Mouse (Mus musculus) cortical plate, adult 2 months (tissue): ENCODE data around the gene Dvl2. TPM values are rescaled to one million over a fixed set of nuclear protein-coding genes. Genes with fewer than 3 reads are reported as not detected.

ENCODE experiments used
- H3K27ac ChIP-seq: fragments of 200-500 bp; 2 replicates; pipeline ENCODE4 v1.5.1; 2012; ENCODE audit warnings: low read length, control low read depth, inconsistent platforms; ENCODE audit not compliant: insufficient read depth
- H3K4me1 ChIP-seq: fragments of 200-500 bp; 2 replicates; pipeline ENCODE4 v1.6.1; 2011; ENCODE audit warnings: low read length; ENCODE audit not compliant: control insufficient read depth, insufficient read depth
- H3K4me3 ChIP-seq: fragments of 200-500 bp; 2 replicates; pipeline ENCODE4 v1.5.1; 2011; ENCODE audit warnings: mild to moderate bottlenecking, low read length, control low read depth; ENCODE audit not compliant: insufficient read depth
- CTCF ChIP-seq: fragments of 200-500 bp; IDR thresholded peaks from 2 replicates; pipeline ENCODE4 v1.5.1; 2011; ENCODE audit warnings: mild to moderate bottlenecking, control low read depth, low read length; ENCODE audit not compliant: insufficient read depth; ENCODE audit errors: extremely low read depth
- POLR2A ChIP-seq: fragments of 200-500 bp; IDR thresholded peaks from 2 replicates; pipeline ENCODE4 v1.6.1; 2011; ENCODE audit warnings: mild to moderate bottlenecking, low read length, control low read depth; ENCODE audit not compliant: insufficient read depth; ENCODE audit errors: extremely low read depth
- polyA plus RNA-seq: library from polyadenylated mRNA; depleted of rRNA; stranded (reverse); fragments of >200 nt; gene quantifications from 2 replicates; pipeline ENCODE4 v1.2.3, GENCODE M21; 2012; rRNA removed

The Dvl2 gene
- polyA plus RNA-seq, 1 experiment: 26.9 TPM

- H3K4me1 ChIP-seq: no peaks in the 10 kb centered on the region
- H3K27ac ChIP-seq: no peak overlapping the region
- no peak for TF ChIP-seq CTCF
- no peak for TF ChIP-seq POLR2A
- no peak overlapping the region for H3K4me3 ChIP-seq
Observed at GRCm38 (mm10) chr11:70053156-70053555, 52.8 kb downstream of the Dvl2 start.

GRCm38 (mm10) chr11:70053898-70054570 lies 53.6 kb downstream of the Dvl2 start, which contains the start of gene Asgr1:
TSS of gene Asgr1 (plus strand) at chr11:70054085.
- Histone ChIP-seq H3K4me1 (no peaks in the 10 kb centered on the region), H3K4me3 (no peak within 1 kb of the TSS), H3K27ac (no peak within 1 kb of the TSS)
- TF ChIP-seq CTCF: no peak
- no peak for TF ChIP-seq POLR2A

- TF ChIP-seq POLR2A: no peak
- TF ChIP-seq CTCF: peak; percentile 92
- H3K4me3 ChIP-seq: no peak overlapping the region
- no peaks in the 10 kb centered on the region for H3K4me1 ChIP-seq
- no peak overlapping the region for H3K27ac ChIP-seq
Observed at GRCm38 (mm10) chr11:70055618-70056214, 55.3 kb downstream of the Dvl2 start.

GRCm38 (mm10) chr11:70057805-70058204 lies 57.4 kb downstream of the Dvl2 start:
- TF ChIP-seq CTCF: no peak
- no peak for TF ChIP-seq POLR2A
- no peak overlapping the region for H3K4me3 ChIP-seq
- no peak overlapping the region for H3K27ac ChIP-seq
- no peaks in the 10 kb centered on the region for H3K4me1 ChIP-seq

DNA sequence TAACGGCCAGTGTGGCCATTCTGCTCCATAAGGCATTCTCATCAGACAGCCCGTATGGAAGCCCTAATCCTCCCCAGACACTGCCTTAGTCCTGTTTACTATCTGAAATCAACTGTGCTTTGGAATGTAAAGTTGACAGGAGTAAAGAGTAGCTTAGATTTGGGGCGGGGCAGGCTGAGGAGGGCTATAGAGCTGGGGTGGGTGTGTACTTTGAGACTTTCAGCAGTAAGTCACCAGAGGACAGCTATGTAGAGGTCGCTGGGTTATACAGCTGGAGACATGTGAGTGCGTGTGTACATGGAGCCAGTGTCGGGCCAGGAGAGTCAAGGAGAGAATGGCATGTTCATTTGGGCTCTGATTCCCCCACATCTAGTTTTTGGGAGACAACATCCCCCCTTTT lies 59.5 kb downstream of the Dvl2 start:
- no peak overlapping the region for H3K4me3 ChIP-seq
- no peak overlapping the region for H3K27ac ChIP-seq
- no peak for TF ChIP-seq POLR2A
- TF ChIP-seq CTCF: no peak
- no peaks in the 10 kb centered on the region for H3K4me1 ChIP-seq

Other genes with a start within 250 kb of the Dvl2 start
- gene Polr2a, start 242.0 kb upstream of the Dvl2 start, polyA plus RNA-seq: 21.7 and 23.2 TPM in 2 replicates
- 0.06 TPM in 1 of 2 replicates, not detected in the other for gene Slc35g3, start 238.6 kb upstream of the Dvl2 start, polyA plus RNA-seq
- 56.7 and 58.2 TPM in 2 replicates for gene Zbtb4, start 234.7 kb upstream of the Dvl2 start, polyA plus RNA-seq
- 1.4 and 2.1 TPM in 2 replicates for gene Chrnb1, start 204.7 kb upstream of the Dvl2 start, polyA plus RNA-seq
- 17.3 and 17.6 TPM in 2 replicates for gene Fgf11, start 198.7 kb upstream of the Dvl2 start, polyA plus RNA-seq
- 0.06 TPM in 1 of 2 replicates, not detected in the other for gene Tmem102, start 195.0 kb upstream of the Dvl2 start, polyA plus RNA-seq
- not detected in 2 replicates for gene Gm39566, start 185.3 kb upstream of the Dvl2 start, polyA plus RNA-seq
- gene Spem2, start 182.1 kb upstream of the Dvl2 start, polyA plus RNA-seq: not detected in 2 replicates
- 0.10 and 0.15 TPM in 2 replicates for gene Spem1, start 178.4 kb upstream of the Dvl2 start, polyA plus RNA-seq
- 112 and 116 TPM in 2 replicates for gene Nlgn2, start 162.8 kb upstream of the Dvl2 start, polyA plus RNA-seq
- 234 and 244 TPM in 2 replicates for gene Tmem256, start 162.1 kb upstream of the Dvl2 start, polyA plus RNA-seq
- 35.3 and 36.5 TPM in 2 replicates for gene Plscr3, start 154.2 kb upstream of the Dvl2 start, polyA plus RNA-seq
- gene Tnk1, start 141.9 kb upstream of the Dvl2 start, polyA plus RNA-seq: 0.08 and 0.25 TPM in 2 replicates
- gene Tmem95, start 122.6 kb upstream of the Dvl2 start, polyA plus RNA-seq: not detected in 2 replicates
- 1.5 and 1.7 TPM in 2 replicates for gene Kctd11, start 119.2 kb upstream of the Dvl2 start, polyA plus RNA-seq
- 0.13 and 0.26 TPM in 2 replicates for gene Acap1, start 105.1 kb upstream of the Dvl2 start, polyA plus RNA-seq
- gene 2810408A11Rik, start 99.6 kb upstream of the Dvl2 start, polyA plus RNA-seq: 0.19 and 0.38 TPM in 2 replicates
- gene Neurl4, start 99.5 kb upstream of the Dvl2 start, polyA plus RNA-seq: 98.3 and 107 TPM in 2 replicates
- 53.5 and 55.2 TPM in 2 replicates for gene Gps2, start 86.7 kb upstream of the Dvl2 start, polyA plus RNA-seq
- 577 and 581 TPM in 2 replicates for gene Eif5a, start 78.6 kb upstream of the Dvl2 start, polyA plus RNA-seq
- 18.1 and 21.1 TPM in 2 replicates for gene Ybx2, start 64.8 kb upstream of the Dvl2 start, polyA plus RNA-seq
- gene Slc2a4, start 52.4 kb upstream of the Dvl2 start, polyA plus RNA-seq: 1.5 and 1.7 TPM in 2 replicates
- gene Cldn7, start 35.8 kb upstream of the Dvl2 start, polyA plus RNA-seq: not detected in 2 replicates
- gene Ctdnep1, start 19.4 kb upstream of the Dvl2 start, polyA plus RNA-seq: 121 and 139 TPM in 2 replicates
- 121 and 126 TPM in 2 replicates for gene Elp5, start 18.1 kb upstream of the Dvl2 start, polyA plus RNA-seq
- 330 and 334 TPM in 2 replicates for gene Gabarap, start 9.5 kb upstream of the Dvl2 start, polyA plus RNA-seq
- gene Phf23, start 4.8 kb upstream of the Dvl2 start, polyA plus RNA-seq: 37.6 and 38.2 TPM in 2 replicates
- 66.5 and 71.6 TPM in 2 replicates for gene Acadvl, start 14.8 kb downstream of the Dvl2 start, polyA plus RNA-seq
- gene Dlg4, start 16.3 kb downstream of the Dvl2 start, polyA plus RNA-seq: 816 and 828 TPM in 2 replicates
- 2.3 and 3.5 TPM in 2 replicates for gene Asgr1, start 53.5 kb downstream of the Dvl2 start, polyA plus RNA-seq
- 0.23 TPM in 2 replicates for gene Asgr2, start 92.0 kb downstream of the Dvl2 start, polyA plus RNA-seq
- gene Mgl2, start 129.7 kb downstream of the Dvl2 start, polyA plus RNA-seq: 0.63 and 0.95 TPM in 2 replicates
- 1.1 and 1.6 TPM in 2 replicates for gene Clec10a, start 155.6 kb downstream of the Dvl2 start, polyA plus RNA-seq
- 57.4 and 62.1 TPM in 2 replicates for gene Slc16a11, start 212.2 kb downstream of the Dvl2 start, polyA plus RNA-seq
- gene Slc16a13, start 220.5 kb downstream of the Dvl2 start, polyA plus RNA-seq: 6.2 and 6.3 TPM in 2 replicates
- gene Bcl6b, start 229.2 kb downstream of the Dvl2 start, polyA plus RNA-seq: 1.2 and 1.4 TPM in 2 replicates
- 65.5 and 68.4 TPM in 2 replicates for gene 0610010K14Rik, start 237.3 kb downstream of the Dvl2 start, polyA plus RNA-seq
- 10.0 and 10.4 TPM in 2 replicates for gene Gm21988, start 239.2 kb downstream of the Dvl2 start, polyA plus RNA-seq
- 330 and 337 TPM in 2 replicates for gene Rnasek, start 239.2 kb downstream of the Dvl2 start, polyA plus RNA-seq